Mouse (Mus musculus) lung, embryonic 14.5 days (tissue): Measurements from ENCODE around the gene Zbtb20. TPM values are rescaled to one million over a fixed set of nuclear protein-coding genes. Genes with fewer than 3 reads are reported as not detected.

Experiments used
- ATAC-seq: fragments of 200-750 bp; cut with Nextera tagmentation; 2 replicates; pipeline ENCODE4 v1.8.0; 2017; ENCODE audit warnings: mild to moderate bottlenecking, moderate TSS enrichment, moderate library complexity; ENCODE audit not compliant: insufficient read depth
- DNase-seq: peaks from one replicate; pipeline ENCODE4 v3.0.0-alpha.2; 2015
- H3K27ac ChIP-seq: fragments of 300-500 bp; sonication (generic); 2 replicates; pipeline ENCODE4 v1.5.1; 2014; ENCODE audit warnings: low read depth, mild to moderate bottlenecking, moderate library complexity
- H3K27me3 ChIP-seq: fragments of 300-500 bp; sonication (generic); 2 replicates; pipeline ENCODE4 v1.6.1; 2014; ENCODE audit warnings: low read length, control low read depth; ENCODE audit not compliant: insufficient read depth
- H3K36me3 ChIP-seq: fragments of 300-500 bp; sonication (generic); 2 replicates; pipeline ENCODE4 v1.6.1; 2014; ENCODE audit warnings: control low read depth; ENCODE audit not compliant: insufficient read depth
- H3K4me1 ChIP-seq: fragments of 300-500 bp; sonication (generic); 2 replicates; pipeline ENCODE4 v1.6.1; 2014; ENCODE audit warnings: antibody characterized with exemption, control low read depth; ENCODE audit not compliant: insufficient read depth
- H3K4me2 ChIP-seq: fragments of 300-500 bp; sonication (generic); 2 replicates; pipeline ENCODE4 v1.6.1; 2014; ENCODE audit warnings: mild to moderate bottlenecking
- H3K4me3 ChIP-seq: fragments of 300-500 bp; sonication (generic); 2 replicates; pipeline ENCODE4 v1.5.1; 2014; ENCODE audit warnings: low read depth, low read length
- H3K9ac ChIP-seq: fragments of 300-500 bp; sonication (generic); 2 replicates; pipeline ENCODE4 v1.6.1; 2014
- H3K9me3 ChIP-seq: fragments of 300-500 bp; sonication (generic); 2 replicates; pipeline ENCODE4 v1.6.1; 2016; ENCODE audit warnings: low read depth, low read length, control low read depth
- CTCF ChIP-seq: IDR thresholded peaks from 2 replicates; pipeline ENCODE4 v1.5.1; 2016; ENCODE audit warnings: antibody characterized with exemption, low read depth
- WGBS: fragments of 180-500 bp; shearing (Covaris S2); extraction: QIAGEN DNeasy Blood & Tissue Kit; methylation state at CpG from one replicate; pipeline ENCODE4 v1.1.7; 2014; 5-methylcytosine and 5-hydroxymethylcytosine counted together
- polyA plus RNA-seq: library from polyadenylated mRNA; unstranded; fragments of >200 nt; fragmentation: Nextera tagmentation; extraction: Ambion mirVana; gene quantifications from 2 replicates; pipeline ENCODE4 v1.2.1, GENCODE M21; 2014

Gene Zbtb20
- polyA plus RNA-seq, 1 experiment from 2014 or later = 17.6 TPM

GRCm38 (mm10) chr16:43557385-43557784 lies 681.7 kb downstream of the Zbtb20 start:
- ATAC-seq (no peak), DNase-seq (no peak)
- H3K4me2 ChIP-seq = no peak overlapping the region
- H3K4me1 ChIP-seq = no peaks in the 10 kb centered on the region
- no peak for TF ChIP-seq CTCF
- H3K9me3 ChIP-seq = no peaks in the 10 kb centered on the region
- no peak overlapping the region for H3K9ac ChIP-seq
- H3K27ac ChIP-seq = no peak overlapping the region
- WGBS = 41% methylated on average over 5 of the region's 5 CpGs
- H3K27me3 ChIP-seq = no peaks in the 10 kb centered on the region
- H3K36me3 ChIP-seq = no peaks in the 10 kb centered on the region
- H3K4me3 ChIP-seq = no peak overlapping the region

- TF ChIP-seq CTCF = no peak
- DNase-seq = no peak
- Histone ChIP-seq H3K36me3 (no peaks in the 10 kb centered on the region), H3K27ac (no peak overlapping the region), H3K27me3 (no peaks in the 10 kb centered on the region), H3K4me2 (no peak overlapping the region), H3K9ac (no peak overlapping the region), H3K4me1 (no peaks in the 10 kb centered on the region), H3K9me3 (no peaks in the 10 kb centered on the region), H3K4me3 (no peak overlapping the region)
- no peak for ATAC-seq
- 85% methylated on average over 2 of the region's 2 CpGs for WGBS
These were observed 685.6 kb downstream of the Zbtb20 start for GRCm38 (mm10) chr16:43561330-43561729.

- Histone ChIP-seq H3K36me3 (no peaks in the 10 kb centered on the region), H3K27me3 (no peaks in the 10 kb centered on the region), H3K4me3 (no peak overlapping the region), H3K4me1 (no peaks in the 10 kb centered on the region), H3K9me3 (no peaks in the 10 kb centered on the region), H3K4me2 (no peak overlapping the region), H3K9ac (no peak overlapping the region), H3K27ac (no peak overlapping the region)
- DNase-seq = no peak
- no peak for ATAC-seq
- TF ChIP-seq CTCF = no peak
- WGBS = 84% methylated on average over 4 of the region's 4 CpGs
These were observed 686.3 kb downstream of the Zbtb20 start for GRCm38 (mm10) chr16:43561956-43562355.

GRCm38 (mm10) chr16:43565872-43566271 lies 690.2 kb downstream of the Zbtb20 start:
- Histone ChIP-seq H3K27ac (no peak overlapping the region), H3K27me3 (no peaks in the 10 kb centered on the region), H3K9me3 (no peaks in the 10 kb centered on the region), H3K4me1 (no peaks in the 10 kb centered on the region), H3K4me2 (no peak overlapping the region), H3K4me3 (no peak overlapping the region), H3K9ac (no peak overlapping the region), H3K36me3 (no peaks in the 10 kb centered on the region)
- no peak for TF ChIP-seq CTCF
- WGBS = 63% methylated on average over 4 of the region's 4 CpGs
- DNase-seq (no peak), ATAC-seq (no peak)

GRCm38 (mm10) chr16:43566511-43566910 lies 690.8 kb downstream of the Zbtb20 start:
- H3K4me2 ChIP-seq = no peak overlapping the region
- no peaks in the 10 kb centered on the region for H3K9me3 ChIP-seq
- no peak overlapping the region for H3K27ac ChIP-seq
- DNase-seq (no peak), ATAC-seq (no peak)
- WGBS = 81% methylated on average over 1 of the region's 1 CpGs
- H3K27me3 ChIP-seq = no peaks in the 10 kb centered on the region
- no peak for TF ChIP-seq CTCF
- no peaks in the 10 kb centered on the region for H3K36me3 ChIP-seq
- H3K4me1 ChIP-seq = no peaks in the 10 kb centered on the region
- H3K4me3 ChIP-seq = no peak overlapping the region
- no peak overlapping the region for H3K9ac ChIP-seq

GRCm38 (mm10) chr16:43571376-43572081 lies 695.8 kb downstream of the Zbtb20 start:
- peaks cover 11% of the 10 kb centered on the region for H3K4me1 ChIP-seq
- no peak overlapping the region for H3K4me3 ChIP-seq
- no peak overlapping the region for H3K9ac ChIP-seq
- H3K4me2 ChIP-seq = no peak overlapping the region
- H3K9me3 ChIP-seq = no peaks in the 10 kb centered on the region
- no peaks in the 10 kb centered on the region for H3K36me3 ChIP-seq
- no peak for DNase-seq
- TF ChIP-seq CTCF = no peak
- H3K27ac ChIP-seq = no peak overlapping the region
- WGBS = 89% methylated on average over 16 of the region's 16 CpGs
- ATAC-seq = no peak
- no peaks in the 10 kb centered on the region for H3K27me3 ChIP-seq

GRCm38 (mm10) chr16:43572171-43572570 lies 696.5 kb downstream of the Zbtb20 start:
- Histone ChIP-seq H3K9me3 (no peaks in the 10 kb centered on the region), H3K27me3 (no peaks in the 10 kb centered on the region), H3K4me2 (no peak overlapping the region), H3K4me1 (peaks cover 16% of the 10 kb centered on the region), H3K27ac (no peak overlapping the region), H3K4me3 (no peak overlapping the region), H3K36me3 (no peaks in the 10 kb centered on the region), H3K9ac (no peak overlapping the region)
- no peak for DNase-seq
- no peak for ATAC-seq
- no peak for TF ChIP-seq CTCF
- 91% methylated on average over 5 of the region's 5 CpGs for WGBS
